Mouse (Mus musculus) liver, embryonic 12.5 days (tissue): Measurements from ENCODE around the gene Gm10322. TPM values are rescaled to one million over a fixed set of nuclear protein-coding genes. Genes with fewer than 3 reads are reported as not detected.

ENCODE experiments used
- polyA plus RNA-seq: library from polyadenylated mRNA; unstranded; fragments of >200 nt; fragmentation: Nextera tagmentation; extraction: Ambion mirVana; gene quantifications from 2 replicates; pipeline ENCODE4 v1.2.1, GENCODE M21; 2016

Gene Gm10322
- polyA plus RNA-seq, 1 experiment from 2014 or later, result not detected

Other genes starting within 250 kb of the Gm10322 start
- 4.2 and 5.2 TPM in 2 replicates for gene Gm10273, start 220.4 kb upstream of the Gm10322 start, polyA plus RNA-seq
- 39.0 and 41.3 TPM in 2 replicates for gene Pla2g12b, start 212.4 kb upstream of the Gm10322 start, polyA plus RNA-seq
- 32.4 and 37.4 TPM in 2 replicates for gene Oit3, start 174.3 kb upstream of the Gm10322 start, polyA plus RNA-seq
- 14.3 and 14.6 TPM in 2 replicates for gene Mcu, start 629 bp downstream of the Gm10322 start, polyA plus RNA-seq
- gene Micu1, start 86.4 kb downstream of the Gm10322 start, polyA plus RNA-seq, result 40.4 and 40.5 TPM in 2 replicates